Mouse (Mus musculus): ENCODE results near the gene Mta1. TPM values are rescaled to one million over a fixed set of nuclear protein-coding genes. Genes with fewer than 3 reads are reported as not detected.
A peak's percentile ranks its signal among the peaks of the same experiment; 100 is the strongest.

Gene Mta1
- total RNA-seq, 1 experiment from 2014 or later, result 53.3 TPM

GRCm38 (mm10) chr12:113145591-113145990, 47.5 kb downstream of the Mta1 start:
- no peak for ATAC-seq (replicated peaks; ENCODE audit: low read depth, poor library complexity, severe bottlenecking)

GRCm38 (mm10) chr12:113146112-113147057, 48.3 kb downstream of the Mta1 start, which contains the start of gene Crip1:
Gene Crip1, plus strand, starts transcription at chr12:113146316.
- ATAC-seq (replicated peaks; ENCODE audit: low read depth, poor library complexity, severe bottlenecking), result peak; percentile 57

- no peak for ATAC-seq (replicated peaks; ENCODE audit: low read depth, poor library complexity, severe bottlenecking)
Observed at GRCm38 (mm10) chr12:113147481-113147880, 49.4 kb downstream of the Mta1 start.

- ATAC-seq (replicated peaks; ENCODE audit: low read depth, poor library complexity, severe bottlenecking), result no peak
Observed at GRCm38 (mm10) chr12:113148381-113149035, 50.4 kb downstream of the Mta1 start.

- no peak for ATAC-seq (replicated peaks; ENCODE audit: low read depth, poor library complexity, severe bottlenecking)
Observed at GRCm38 (mm10) chr12:113149341-113149740, 51.3 kb downstream of the Mta1 start.

GRCm38 (mm10) chr12:113149896-113150295, 51.8 kb downstream of the Mta1 start:
- ATAC-seq (replicated peaks; ENCODE audit: low read depth, poor library complexity, severe bottlenecking), result no peak

- no peak for ATAC-seq (replicated peaks; ENCODE audit: low read depth, poor library complexity, severe bottlenecking)
Observed at GRCm38 (mm10) chr12:113150591-113150990, 52.5 kb downstream of the Mta1 start.

- ATAC-seq (replicated peaks; ENCODE audit: low read depth, poor library complexity, severe bottlenecking), result no peak
Observed at GRCm38 (mm10) chr12:113151046-113151445, 53.0 kb downstream of the Mta1 start.

GRCm38 (mm10) chr12:113151661-113152271, 53.7 kb downstream of the Mta1 start:
- peak; percentile 9 for ATAC-seq (replicated peaks; ENCODE audit: low read depth, poor library complexity, severe bottlenecking)

- no peak for ATAC-seq (replicated peaks; ENCODE audit: low read depth, poor library complexity, severe bottlenecking)
Observed at GRCm38 (mm10) chr12:113152272-113152661, 54.2 kb downstream of the Mta1 start.

GRCm38 (mm10) chr12:113152991-113153525, 55.0 kb downstream of the Mta1 start:
- no peak for ATAC-seq (replicated peaks; ENCODE audit: low read depth, poor library complexity, severe bottlenecking)

- ATAC-seq (replicated peaks; ENCODE audit: low read depth, poor library complexity, severe bottlenecking), result no peak
Observed at GRCm38 (mm10) chr12:113153971-113154370, 55.9 kb downstream of the Mta1 start.

- ATAC-seq (replicated peaks; ENCODE audit: low read depth, poor library complexity, severe bottlenecking), result no peak
Observed at GRCm38 (mm10) chr12:113154747-113155075, 56.6 kb downstream of the Mta1 start.

GRCm38 (mm10) chr12:113155076-113155771, 57.1 kb downstream of the Mta1 start:
- ATAC-seq (replicated peaks; ENCODE audit: low read depth, poor library complexity, severe bottlenecking), result peak; percentile 3

- peak; percentile 86 for ATAC-seq (replicated peaks; ENCODE audit: low read depth, poor library complexity, severe bottlenecking)
Observed at GRCm38 (mm10) chr12:113155887-113156539, 57.9 kb downstream of the Mta1 start, which contains the start of gene Tedc1. Gene Tedc1, plus strand, starts transcription at chr12:113156421.

GRCm38 (mm10) chr12:113156540-113156929, 58.5 kb downstream of the Mta1 start:
- no peak for ATAC-seq (replicated peaks; ENCODE audit: low read depth, poor library complexity, severe bottlenecking)

GRCm38 (mm10) chr12:113157002-113157401, 58.9 kb downstream of the Mta1 start:
- ATAC-seq (replicated peaks; ENCODE audit: low read depth, poor library complexity, severe bottlenecking), result no peak

GRCm38 (mm10) chr12:113157521-113157920, 59.4 kb downstream of the Mta1 start:
- no peak for ATAC-seq (replicated peaks; ENCODE audit: low read depth, poor library complexity, severe bottlenecking)

GRCm38 (mm10) chr12:113157971-113158370, 59.9 kb downstream of the Mta1 start:
- no peak for ATAC-seq (replicated peaks; ENCODE audit: low read depth, poor library complexity, severe bottlenecking)

Data from common myeloid progenitor, adult 5-6 weeks (primary cell).